Mouse (Mus musculus) forebrain, embryonic 14.5 days (tissue): ENCODE data around the gene Gtf2f1. TPM values are rescaled to one million over a fixed set of nuclear protein-coding genes. Genes with fewer than 3 reads are reported as not detected.
"Not testable (repeated sequence)": the region's sequence is repeated elsewhere in the genome, so short reads cannot be mapped to it uniquely, and the experiment has no call there.

Experiments
- ATAC-seq: fragments of 200-750 bp; cut with Nextera tagmentation; 2 replicates; pipeline ENCODE4 v1.8.0; 2017; ENCODE audit warnings: mild to moderate bottlenecking, moderate library complexity
- DNase-seq: peaks from one replicate; pipeline ENCODE4 v3.0.0-alpha.2; 2015; ENCODE audit warnings: low spot score
- H3K27ac ChIP-seq: fragments of 300-500 bp; sonication (generic); 2 replicates; pipeline ENCODE4 v1.5.1; 2014; ENCODE audit warnings: low read depth, mild to moderate bottlenecking, control low read depth, low read length, moderate library complexity
- H3K27me3 ChIP-seq: fragments of 300-500 bp; sonication (generic); replicated peaks from 2 replicates; pipeline ENCODE4 v1.6.1; 2014; ENCODE audit warnings: low read length, control low read depth, mixed read lengths; ENCODE audit not compliant: control insufficient read depth, insufficient read depth
- H3K36me3 ChIP-seq: fragments of 300-500 bp; sonication (generic); 2 replicates; pipeline ENCODE4 v1.6.1; 2014; ENCODE audit warnings: low read length, control low read depth; ENCODE audit not compliant: control insufficient read depth, insufficient read depth
- H3K4me1 ChIP-seq: fragments of 300-500 bp; sonication (generic); 2 replicates; pipeline ENCODE4 v1.6.1; 2014; ENCODE audit warnings: antibody characterized with exemption, low read length, control low read depth; ENCODE audit not compliant: control insufficient read depth, insufficient read depth
- H3K4me2 ChIP-seq: fragments of 300-500 bp; sonication (generic); 2 replicates; pipeline ENCODE4 v1.6.1; 2014; ENCODE audit warnings: mild to moderate bottlenecking, control low read depth, low read length
- H3K4me3 ChIP-seq: fragments of 300-500 bp; sonication (generic); 2 replicates; pipeline ENCODE4 v1.5.1; 2014; ENCODE audit warnings: low read depth, low read length, control low read depth
- H3K9ac ChIP-seq: fragments of 300-500 bp; sonication (generic); 2 replicates; pipeline ENCODE4 v1.6.1; 2014; ENCODE audit warnings: mild to moderate bottlenecking, low read length, control low read depth, moderate library complexity
- H3K9me3 ChIP-seq: fragments of 300-500 bp; sonication (generic); replicated peaks from 2 replicates; pipeline ENCODE4 v1.6.1; 2016; ENCODE audit warnings: low read length, control low read depth, mixed read lengths; ENCODE audit not compliant: control insufficient read depth
- WGBS: fragments of 180-500 bp; shearing (Covaris S2); extraction: QIAGEN DNeasy Blood & Tissue Kit; methylation state at CpG from one replicate; pipeline ENCODE4 v1.1.7; 2014; 5-methylcytosine and 5-hydroxymethylcytosine counted together
- polyA plus RNA-seq: library from polyadenylated mRNA; unstranded; fragments of >200 nt; fragmentation: Nextera tagmentation; extraction: Ambion mirVana; gene quantifications from 2 replicates; pipeline ENCODE4 v1.2.1, GENCODE M21; 2014

Gene Gtf2f1
- polyA plus RNA-seq, result 70.7 and 78.9 TPM in 2 replicates

DNA sequence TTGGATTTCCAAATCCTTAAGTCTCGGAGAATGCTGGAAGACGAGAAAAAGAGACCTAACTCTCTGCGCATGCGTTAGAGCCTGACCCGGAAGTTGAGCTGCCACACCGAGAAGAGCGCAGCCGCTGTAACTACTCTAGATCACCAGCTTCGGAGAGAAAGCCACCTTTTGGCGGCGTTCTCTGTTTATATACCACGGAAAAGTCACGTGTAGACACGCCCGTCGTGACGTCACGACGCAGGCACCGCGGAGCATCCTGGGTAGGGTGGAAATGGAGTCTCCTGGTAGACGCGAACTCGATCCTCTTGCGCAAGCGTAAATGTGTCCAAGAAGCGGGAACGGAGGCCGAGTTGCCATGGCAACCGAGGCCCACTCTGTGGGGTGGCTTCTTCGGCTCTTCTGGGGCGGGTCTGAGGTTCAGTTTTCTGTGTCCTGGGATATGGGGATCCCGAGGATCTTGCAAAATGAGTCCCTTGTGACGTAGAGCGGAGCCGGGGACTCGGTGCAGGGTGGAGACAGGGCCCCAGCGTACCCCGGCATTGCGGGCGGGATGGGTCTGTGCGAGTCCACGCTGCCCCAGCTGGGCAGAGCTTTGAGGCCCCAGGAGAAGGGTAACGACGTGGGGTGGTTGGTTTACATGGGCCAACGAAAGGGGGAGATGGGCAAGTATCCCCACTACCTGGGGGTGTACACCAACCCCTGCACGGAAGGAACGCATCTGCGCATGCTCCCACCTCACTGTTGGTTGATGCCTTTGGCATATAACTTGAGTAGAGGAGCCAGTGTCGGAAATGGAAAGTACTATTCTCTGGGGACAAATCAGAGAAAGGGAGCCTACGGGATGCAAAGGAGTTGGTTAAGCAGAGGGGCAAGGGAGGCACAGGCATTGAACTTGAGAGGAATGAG lies at the start of gene Gtf2f1, which contains the start of gene Gm17949:
Gene Gtf2f1, minus strand, starts transcription at position 53 of the 906 bp plus-strand sequence.
Gene Gm17949, plus strand, starts transcription at position 234 of the 906 bp plus-strand sequence.
- Histone ChIP-seq H3K27me3 (no peaks in the 10 kb centered on the region), H3K4me2 (peak within 1 kb of the TSS; percentile 94), H3K36me3 (peaks cover 28% of the 10 kb centered on the region), H3K4me1 (peaks cover 11% of the 10 kb centered on the region; the same call in 1 of the 2 replicates), H3K27ac (peak within 1 kb of the TSS; percentile 87), H3K9me3 (no peaks in the 10 kb centered on the region), H3K9ac (peak within 1 kb of the TSS; percentile 81), H3K4me3 (peak within 1 kb of the TSS; percentile 68)
- WGBS, result under 1% methylated on average over 51 of the region's 51 CpGs
- peak; percentile 94 for ATAC-seq
- peak; percentile 100 for DNase-seq

DNA sequence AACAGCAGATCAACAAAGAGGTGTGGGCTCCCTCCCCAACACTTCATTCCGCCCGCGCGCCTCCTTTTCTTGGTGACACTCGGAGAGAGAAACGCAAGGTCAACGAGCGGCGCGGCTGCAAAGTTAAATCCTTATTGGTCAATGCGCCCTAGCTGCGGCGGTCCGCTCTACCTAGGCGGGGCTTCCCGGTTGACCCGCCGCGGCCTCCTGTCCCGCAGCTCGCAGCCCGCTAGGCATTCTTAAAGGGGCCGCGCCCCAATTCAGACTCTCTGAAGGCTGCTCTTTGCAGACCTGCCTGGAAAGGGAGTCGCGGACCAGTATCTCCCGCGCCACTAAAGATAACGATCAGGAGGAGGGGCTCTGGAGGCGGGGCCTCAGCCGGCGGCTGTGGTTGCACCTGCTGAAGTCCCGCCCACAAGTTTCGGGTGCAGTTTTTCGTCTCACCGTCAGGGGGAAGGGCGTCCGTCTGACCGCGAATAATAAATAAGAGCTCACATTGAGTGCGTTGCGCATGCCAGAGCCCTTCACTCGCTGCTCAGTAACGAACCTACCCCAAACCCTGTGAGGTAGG lies 49.2 kb upstream of the Gtf2f1 start:
- under 1% methylated on average over 44 of the region's 44 CpGs for WGBS
- Histone ChIP-seq H3K27me3 (peaks cover 25% of the 10 kb centered on the region), H3K4me1 (peaks cover 15% of the 10 kb centered on the region), H3K27ac (peak overlapping the region; percentile 79), H3K9me3 (no peaks in the 10 kb centered on the region), H3K9ac (peak overlapping the region; percentile 81; the same call in 1 of the 2 replicates), H3K4me2 (peak overlapping the region; percentile 67), H3K36me3 (peaks cover 11% of the 10 kb centered on the region), H3K4me3 (peak overlapping the region; percentile 80)
- DNase-seq (peak; percentile 98), ATAC-seq (peak; percentile 90)

DNA sequence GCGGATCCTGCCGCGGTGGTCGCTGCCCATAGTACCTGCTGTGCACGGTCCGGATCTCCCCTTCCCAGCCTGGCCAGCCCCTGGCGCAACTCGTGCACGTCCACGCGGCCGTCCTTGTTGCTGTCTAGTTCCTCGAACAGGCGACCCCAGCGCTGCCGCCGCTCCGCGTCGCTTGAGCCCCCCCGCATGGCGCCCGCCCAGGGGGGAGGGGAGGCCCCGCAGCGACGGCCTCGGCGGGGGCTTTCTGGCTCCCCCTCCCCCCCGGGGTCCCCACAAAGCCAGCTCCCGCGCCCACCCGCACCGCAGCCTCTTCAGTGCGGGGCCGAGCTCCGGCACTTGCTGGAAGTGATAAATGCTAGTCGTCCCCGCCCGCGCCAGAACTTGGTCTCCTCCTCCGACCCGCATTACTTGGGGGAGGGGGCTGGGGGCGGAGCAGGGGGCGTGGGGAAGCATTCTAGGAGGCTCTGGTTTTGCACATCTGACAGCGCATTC lies 48.4 kb upstream of the Gtf2f1 start, which contains the start of gene Slc25a23:
Gene Slc25a23, minus strand, starts transcription at position 378 of the 492 bp plus-strand sequence.
- H3K27me3 ChIP-seq, result peaks cover 25% of the 10 kb centered on the region
- H3K9ac ChIP-seq, result peak within 1 kb of the TSS; percentile 81
- H3K27ac ChIP-seq, result peak within 1 kb of the TSS; percentile 79
- no peaks in the 10 kb centered on the region for H3K9me3 ChIP-seq
- peaks cover 15% of the 10 kb centered on the region for H3K4me1 ChIP-seq
- ATAC-seq (peak; percentile 81), DNase-seq (peak; percentile 92)
- peak within 1 kb of the TSS; percentile 80 for H3K4me3 ChIP-seq
- H3K4me2 ChIP-seq, result peak within 1 kb of the TSS; percentile 67
- WGBS, result under 1% methylated on average over 22 of the region's 45 CpGs
- H3K36me3 ChIP-seq, result peaks cover 19% of the 10 kb centered on the region

- peaks cover 25% of the 10 kb centered on the region for H3K27me3 ChIP-seq
- WGBS, result 0% methylated on average over 16 of the region's 22 CpGs
- H3K4me1 ChIP-seq, result peaks cover 15% of the 10 kb centered on the region
- ATAC-seq (peak; percentile 14), DNase-seq (peak; percentile 28)
- H3K4me2 ChIP-seq, result peak within 1 kb of the TSS; percentile 67
- no peaks in the 10 kb centered on the region for H3K9me3 ChIP-seq
- peak within 1 kb of the TSS; percentile 80 for H3K4me3 ChIP-seq
- H3K27ac ChIP-seq, result peak within 1 kb of the TSS; percentile 79
- H3K36me3 ChIP-seq, result peaks cover 22% of the 10 kb centered on the region
- H3K9ac ChIP-seq, result peak within 1 kb of the TSS; percentile 81
Observed at GRCm38 (mm10) chr17:57058891-57059485, 47.9 kb upstream of the Gtf2f1 start, which contains the start of gene Crb3. Crb3 (plus strand) TSS chr17:57059105.

- Histone ChIP-seq H3K4me3 (no peak overlapping the region), H3K27me3 (peaks cover 3% of the 10 kb centered on the region), H3K36me3 (peaks cover 45% of the 10 kb centered on the region), H3K4me1 (peaks cover 12% of the 10 kb centered on the region), H3K27ac (no peak overlapping the region), H3K9me3 (no peaks in the 10 kb centered on the region), H3K9ac (no peak overlapping the region), H3K4me2 (no peak overlapping the region)
- ATAC-seq (no peak), DNase-seq (no peak)
- 93% methylated on average over 3 of the region's 3 CpGs for WGBS
Observed at GRCm38 (mm10) chr17:57056246-57056645, 45.2 kb upstream of the Gtf2f1 start.

DNA sequence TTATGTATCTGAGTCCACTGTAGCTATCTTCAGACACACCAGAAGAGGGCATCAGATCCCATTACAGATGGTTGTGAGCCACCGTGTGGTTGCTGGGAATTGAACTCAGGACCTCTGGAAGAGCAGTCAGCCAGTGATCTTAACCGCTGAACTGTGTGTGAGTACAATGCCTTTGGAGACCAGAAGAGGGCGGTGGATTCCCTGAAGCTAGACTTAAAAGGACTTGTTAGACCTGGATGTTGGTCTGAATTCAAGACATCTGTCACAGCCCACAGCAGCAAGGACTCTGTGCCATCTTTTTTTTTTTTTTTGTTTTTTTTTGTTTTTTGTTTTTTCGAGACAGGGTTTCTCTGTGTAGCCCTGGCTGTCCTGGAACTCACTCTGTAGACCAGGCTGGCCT lies 40.6 kb upstream of the Gtf2f1 start:
- not testable (repeated sequence) for H3K9me3 ChIP-seq, DNase-seq, H3K27ac ChIP-seq, H3K4me2 ChIP-seq, ATAC-seq, H3K9ac ChIP-seq, H3K27me3 ChIP-seq, H3K4me3 ChIP-seq, H3K4me1 ChIP-seq
- peaks cover 62% of the 10 kb centered on the region for H3K36me3 ChIP-seq
- WGBS, result 80% methylated on average over 4 of the region's 4 CpGs

DNA sequence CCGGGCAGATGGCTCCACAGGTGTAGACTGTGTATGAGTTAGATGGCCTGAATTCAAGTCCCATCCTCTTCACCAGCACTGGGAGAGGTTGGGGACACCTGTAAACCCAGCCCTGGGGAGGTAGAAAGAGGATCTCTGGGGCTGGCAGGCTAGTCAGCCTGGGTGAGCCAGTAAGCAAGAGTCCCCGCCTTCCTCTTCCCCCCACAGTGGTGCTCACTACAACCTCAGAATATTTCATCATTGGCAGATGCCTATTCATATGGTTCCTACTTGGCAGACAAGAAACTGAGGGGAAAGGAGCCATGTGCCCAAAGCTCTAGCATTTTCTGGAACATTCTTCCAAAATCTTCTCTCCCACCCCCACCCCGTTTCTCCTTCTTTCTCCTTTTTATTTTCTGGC lies 37.7 kb upstream of the Gtf2f1 start:
- peak; percentile 16; the same call in 1 of the 2 replicates for ATAC-seq
- no peak overlapping the region for H3K27ac ChIP-seq
- H3K36me3 ChIP-seq, result peaks cover 47% of the 10 kb centered on the region
- H3K4me3 ChIP-seq, result no peak overlapping the region
- no peak for DNase-seq
- H3K9ac ChIP-seq, result no peak overlapping the region
- H3K9me3 ChIP-seq, result no peaks in the 10 kb centered on the region
- no peaks in the 10 kb centered on the region for H3K4me1 ChIP-seq
- H3K4me2 ChIP-seq, result no peak overlapping the region
- H3K27me3 ChIP-seq, result no peaks in the 10 kb centered on the region
- WGBS, result 94% methylated on average over 3 of the region's 3 CpGs

DNA sequence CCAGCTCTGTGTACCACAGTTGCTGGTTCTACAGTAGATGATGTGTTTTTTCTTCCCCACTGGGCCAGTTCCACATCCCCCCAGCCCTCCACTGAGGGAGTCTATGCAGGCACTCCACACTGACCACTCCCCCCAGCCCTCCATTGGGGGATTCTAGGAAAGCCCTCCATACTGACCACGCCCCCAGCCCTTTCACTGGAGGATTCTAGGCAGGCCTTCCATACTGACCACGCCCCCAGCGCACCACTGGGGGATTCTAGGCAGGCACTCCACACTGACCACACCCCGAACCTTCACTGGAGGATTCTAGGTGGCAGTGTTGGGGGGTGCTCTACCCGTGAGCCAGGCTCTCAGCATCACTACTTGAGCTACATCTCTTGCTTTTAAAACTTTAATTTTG lies 36.3 kb upstream of the Gtf2f1 start:
- DNase-seq, result no peak
- Histone ChIP-seq H3K4me3 (no peak overlapping the region), H3K9me3 (no peaks in the 10 kb centered on the region), H3K4me1 (no peaks in the 10 kb centered on the region), H3K4me2 (no peak overlapping the region), H3K9ac (no peak overlapping the region), H3K36me3 (peaks cover 33% of the 10 kb centered on the region), H3K27me3 (no peaks in the 10 kb centered on the region), H3K27ac (no peak overlapping the region)
- WGBS, result 42% methylated on average over 5 of the region's 5 CpGs
- ATAC-seq, result no peak
